Mouse (Mus musculus): Measurements from ENCODE around the gene Nde1.
"Not testable (repeated sequence)": the region's sequence is repeated elsewhere in the genome, so short reads cannot be mapped to it uniquely, and the experiment has no call there.

The Nde1 gene

DNA sequence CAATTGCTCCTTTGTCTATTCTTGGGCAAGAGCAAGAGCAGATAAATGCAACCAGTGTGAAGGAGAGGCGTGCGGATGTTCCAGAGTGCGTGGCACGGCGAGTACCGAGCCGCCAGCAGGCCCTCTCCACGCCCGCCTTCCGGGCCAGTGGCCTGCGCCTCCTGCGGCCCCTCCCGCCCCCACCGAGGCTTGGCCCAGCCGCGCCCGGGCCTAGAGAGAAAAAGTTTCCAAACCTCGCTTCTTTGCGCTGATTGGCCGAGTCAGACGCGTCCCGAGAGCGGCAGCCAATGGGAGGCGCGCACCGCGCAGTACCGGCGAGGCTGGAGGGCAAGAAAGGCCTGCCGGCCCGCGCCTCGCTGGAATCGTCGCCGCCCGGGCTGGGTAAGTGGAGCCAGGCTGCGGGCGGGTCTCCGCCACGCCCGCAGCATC is at the start of gene Nde1, which contains the start of gene Marf1:
Nde1 (plus strand) TSS at position 288 of the 429 bp plus-strand sequence.
Marf1 (minus strand) TSS at position 364 of the 429 bp plus-strand sequence.
- DNase-seq (ENCODE audit: low read depth, low spot score), result peak; percentile 95

- no peak for DNase-seq (ENCODE audit: low read depth, low spot score)
Observed at GRCm38 (mm10) chr16:14117299-14117698, 45.8 kb upstream of the Nde1 start.

GRCm38 (mm10) chr16:14120941-14121340 is 42.1 kb upstream of the Nde1 start:
- DNase-seq (ENCODE audit: low read depth, low spot score), result no peak

DNA sequence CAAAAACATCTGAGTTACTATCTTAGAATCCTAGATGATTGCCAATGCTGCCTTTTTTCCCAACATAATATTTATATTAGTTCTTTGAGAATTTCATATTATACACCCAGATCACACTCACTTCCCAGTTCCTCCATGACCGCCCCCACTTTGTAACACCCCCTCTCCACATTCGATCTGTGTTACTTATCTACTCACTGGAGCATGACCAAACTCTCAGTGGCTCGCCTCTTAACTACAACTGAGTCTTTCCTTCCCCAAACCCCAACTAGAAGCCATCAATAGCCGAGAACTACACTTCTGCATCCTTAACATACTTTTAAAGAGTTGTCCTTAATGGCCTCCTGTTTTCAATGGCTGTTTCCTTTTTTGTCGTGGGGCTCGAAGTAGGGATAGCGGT is 41.5 kb upstream of the Nde1 start:
- no peak for DNase-seq (ENCODE audit: low read depth, low spot score)

DNA sequence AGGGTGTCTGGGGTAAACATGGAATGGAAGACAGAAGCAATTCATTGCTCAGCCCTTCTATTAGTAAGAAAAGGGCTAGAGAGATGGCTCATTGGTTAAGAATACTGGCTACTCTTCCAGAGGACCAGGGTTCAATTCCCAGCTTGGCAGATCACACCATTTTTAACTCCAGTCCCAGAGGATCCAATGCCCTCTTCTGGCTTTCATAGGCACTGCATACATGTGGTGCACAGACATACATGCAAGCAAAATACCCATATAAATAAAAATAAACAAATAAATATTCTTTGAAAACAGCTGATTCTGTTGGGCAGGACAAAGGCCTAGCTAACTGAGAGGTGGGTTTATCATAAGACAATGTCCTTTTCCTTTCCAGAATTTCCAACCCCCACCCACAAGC is 40.5 kb upstream of the Nde1 start:
- no peak for DNase-seq (ENCODE audit: low read depth, low spot score)

DNA sequence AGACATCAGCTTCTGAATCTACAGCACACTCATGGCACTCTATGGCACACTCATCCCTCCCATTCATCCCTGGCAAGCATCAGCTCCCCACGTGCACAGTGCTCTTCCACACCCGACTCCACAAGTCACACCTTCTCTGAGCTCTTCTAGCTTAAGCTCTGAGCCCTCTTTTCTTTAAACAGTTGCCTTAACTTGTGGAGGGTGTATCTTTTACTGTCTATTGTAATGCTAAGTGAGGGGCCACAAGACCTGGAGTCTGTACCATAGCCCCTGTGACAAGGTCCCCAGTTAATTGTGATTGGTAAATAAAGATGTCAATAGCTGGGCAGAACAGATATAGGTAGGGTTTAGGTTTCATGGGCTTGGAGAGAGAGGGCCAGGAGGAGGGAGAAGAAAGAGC is 39.2 kb upstream of the Nde1 start:
- no peak for DNase-seq (ENCODE audit: low read depth, low spot score)

DNA sequence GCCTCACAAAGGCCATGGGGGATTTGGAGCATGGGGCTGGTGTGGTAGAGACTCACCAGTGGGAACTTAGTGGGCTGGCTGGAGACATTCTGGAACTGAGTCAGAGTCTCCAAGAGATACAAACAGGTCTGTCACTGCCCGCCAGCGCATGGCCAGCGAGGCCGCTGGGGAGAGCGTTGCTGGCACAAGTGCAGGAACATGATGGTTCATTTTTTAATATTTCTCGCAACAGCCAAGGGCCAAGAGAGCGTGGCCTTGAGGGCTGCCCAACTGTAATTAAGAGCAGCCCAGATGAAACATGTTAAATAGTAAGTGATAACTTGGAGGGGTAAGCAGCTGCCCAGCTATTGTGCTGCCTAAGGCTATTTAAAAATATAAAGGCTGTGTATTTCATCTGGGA is 38.4 kb upstream of the Nde1 start:
- DNase-seq (ENCODE audit: low read depth, low spot score), result no peak

GRCm38 (mm10) chr16:14125253-14125652 is 37.8 kb upstream of the Nde1 start:
- peak; percentile 60 for DNase-seq (ENCODE audit: low read depth, low spot score)

DNA sequence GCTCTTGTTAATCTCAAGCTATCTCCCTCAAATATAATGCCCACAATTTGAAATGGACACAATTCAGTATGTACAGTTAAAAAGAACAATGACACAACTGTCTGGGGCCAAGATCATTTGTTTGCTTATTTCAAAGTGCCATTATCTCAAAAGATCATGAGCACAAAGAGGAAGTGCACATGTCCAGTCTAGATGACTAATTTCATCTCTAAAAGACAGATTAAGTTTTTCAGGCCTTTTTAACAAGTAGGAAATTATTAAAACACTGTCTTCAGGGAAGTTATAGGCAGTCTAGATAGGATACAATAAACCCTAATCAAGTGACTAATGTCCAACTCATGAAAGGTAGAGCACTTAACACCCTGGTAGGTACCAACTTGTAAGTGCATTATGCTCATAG is 34.1 kb upstream of the Nde1 start:
- DNase-seq (ENCODE audit: low read depth, low spot score), result no peak

- no peak for DNase-seq (ENCODE audit: low read depth, low spot score)
Observed at GRCm38 (mm10) chr16:14130796-14131195, 32.3 kb upstream of the Nde1 start.

DNA sequence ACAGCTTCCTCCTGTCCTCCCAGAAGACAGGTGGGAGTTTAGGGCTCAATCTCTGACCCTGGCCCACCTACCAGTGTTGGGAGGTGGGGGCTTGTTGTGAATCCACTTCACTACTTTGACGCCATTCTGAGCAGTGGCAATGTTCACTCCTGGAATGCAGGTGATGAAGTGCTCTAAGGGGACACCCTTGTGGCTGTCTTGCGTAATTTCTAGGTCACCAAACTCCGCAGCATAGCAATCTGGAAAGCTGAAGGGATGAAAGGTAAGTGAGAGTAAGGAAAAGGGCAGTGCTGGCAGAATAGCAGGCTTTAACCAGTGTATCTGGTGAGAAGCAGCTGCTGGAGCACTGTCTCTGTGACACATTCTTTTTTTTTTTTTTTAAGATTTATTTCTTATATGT is 31.7 kb upstream of the Nde1 start:
- DNase-seq (ENCODE audit: low read depth, low spot score), result no peak

GRCm38 (mm10) chr16:14131838-14132237 is 31.2 kb upstream of the Nde1 start:
- DNase-seq (ENCODE audit: low read depth, low spot score), result no peak

DNA sequence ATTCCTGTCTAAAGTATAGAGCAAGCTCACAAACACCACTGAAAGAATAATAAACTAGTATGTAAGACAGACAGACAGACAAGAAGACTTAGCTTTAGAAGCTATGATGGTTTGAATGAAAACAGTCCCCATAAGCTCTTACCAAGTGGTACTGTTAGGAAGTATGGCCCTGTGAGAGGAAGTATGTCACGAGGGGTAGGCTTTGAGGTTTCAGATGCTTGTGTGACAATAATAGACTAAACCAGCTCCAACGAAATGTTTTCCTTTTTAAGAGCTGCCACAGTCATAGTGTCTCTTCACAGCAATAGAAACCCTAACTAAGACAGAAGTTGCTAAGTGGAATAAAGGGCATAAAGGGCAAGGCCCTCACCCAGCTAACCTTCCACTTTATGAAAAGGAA is 28.1 kb upstream of the Nde1 start:
- DNase-seq (ENCODE audit: low read depth, low spot score), result no peak

DNA sequence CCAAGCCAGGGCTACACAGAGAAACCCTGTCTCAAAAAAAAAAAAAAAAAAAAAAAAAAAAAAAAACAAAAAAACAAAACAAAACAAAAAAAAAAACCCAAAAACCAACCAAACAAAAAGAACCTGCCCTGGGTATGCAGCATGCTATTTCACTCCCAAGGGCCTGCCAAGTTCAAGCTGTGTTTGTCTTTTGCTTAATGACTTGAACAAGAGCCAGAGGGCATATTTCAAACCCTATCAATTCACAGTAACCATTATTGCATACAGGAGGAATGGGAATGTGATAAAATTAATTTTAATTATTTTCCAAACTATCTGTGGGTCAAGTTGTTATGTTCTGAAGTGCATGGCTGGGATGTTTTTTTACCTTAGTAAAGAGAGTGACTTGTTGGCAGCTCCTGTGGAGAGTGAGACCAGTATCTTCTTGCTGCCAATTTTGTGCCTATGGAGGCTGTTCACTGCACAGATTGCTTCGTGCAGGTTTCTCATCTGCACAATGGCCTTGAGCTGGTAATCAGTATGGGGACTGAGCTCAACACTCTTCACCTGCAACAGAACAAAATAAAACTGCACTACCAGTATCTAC is 25.0 kb upstream of the Nde1 start:
- no peak for DNase-seq (ENCODE audit: low read depth, low spot score)

DNA sequence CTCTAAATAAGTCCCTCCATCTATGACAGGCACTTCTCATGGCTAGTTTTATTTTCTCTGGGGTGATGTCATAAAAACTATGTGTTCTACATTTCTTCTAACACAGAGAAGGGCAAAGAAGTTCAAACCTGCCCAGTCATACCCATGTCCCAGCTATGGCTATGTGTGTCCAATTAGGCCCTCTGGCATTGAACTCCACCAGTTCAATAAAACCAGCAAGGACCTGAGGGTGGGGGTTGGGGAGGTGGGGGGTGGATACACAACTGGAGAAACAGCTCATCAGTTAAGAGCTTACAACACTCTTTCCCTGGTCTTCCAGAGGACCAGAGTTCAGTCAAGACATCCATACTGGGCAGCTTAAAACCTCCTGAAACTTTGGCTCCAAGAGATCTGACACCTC is 24.0 kb upstream of the Nde1 start:
- DNase-seq (ENCODE audit: low read depth, low spot score), result no peak

- DNase-seq (ENCODE audit: low read depth, low spot score), result no peak
Observed at GRCm38 (mm10) chr16:14143298-14143697, 19.8 kb upstream of the Nde1 start.

DNA sequence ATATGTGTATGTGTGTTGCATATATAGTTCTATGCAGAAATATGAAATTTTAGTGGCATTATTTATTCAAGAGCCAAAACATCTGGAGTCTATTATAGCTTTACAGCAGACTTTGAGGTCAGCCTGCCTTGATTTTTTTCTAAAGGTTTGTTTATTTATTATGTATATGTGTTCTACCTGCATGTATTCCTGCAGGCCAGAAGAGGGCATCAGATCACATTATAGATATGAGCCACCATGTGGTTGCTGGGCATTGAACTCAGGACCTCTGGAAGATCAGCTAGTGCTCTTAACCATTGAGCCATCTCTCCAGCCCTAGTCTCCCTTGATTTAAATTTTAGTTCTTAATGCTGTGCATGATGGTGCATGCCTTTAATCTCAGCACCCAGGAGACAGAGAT is 15.4 kb upstream of the Nde1 start:
- DNase-seq (ENCODE audit: low read depth, low spot score), result peak; percentile 28

GRCm38 (mm10) chr16:14151718-14152117 is 11.4 kb upstream of the Nde1 start:
- no peak for DNase-seq (ENCODE audit: low read depth, low spot score)

- DNase-seq (ENCODE audit: low read depth, low spot score), result not testable (repeated sequence)
Observed at GRCm38 (mm10) chr16:14155638-14156037, 7.4 kb upstream of the Nde1 start.

GRCm38 (mm10) chr16:14156312-14156711 is 6.8 kb upstream of the Nde1 start:
- no peak for DNase-seq (ENCODE audit: low read depth, low spot score)

GRCm38 (mm10) chr16:14158536-14158935 is 4.5 kb upstream of the Nde1 start:
- DNase-seq (ENCODE audit: low read depth, low spot score), result no peak

DNA sequence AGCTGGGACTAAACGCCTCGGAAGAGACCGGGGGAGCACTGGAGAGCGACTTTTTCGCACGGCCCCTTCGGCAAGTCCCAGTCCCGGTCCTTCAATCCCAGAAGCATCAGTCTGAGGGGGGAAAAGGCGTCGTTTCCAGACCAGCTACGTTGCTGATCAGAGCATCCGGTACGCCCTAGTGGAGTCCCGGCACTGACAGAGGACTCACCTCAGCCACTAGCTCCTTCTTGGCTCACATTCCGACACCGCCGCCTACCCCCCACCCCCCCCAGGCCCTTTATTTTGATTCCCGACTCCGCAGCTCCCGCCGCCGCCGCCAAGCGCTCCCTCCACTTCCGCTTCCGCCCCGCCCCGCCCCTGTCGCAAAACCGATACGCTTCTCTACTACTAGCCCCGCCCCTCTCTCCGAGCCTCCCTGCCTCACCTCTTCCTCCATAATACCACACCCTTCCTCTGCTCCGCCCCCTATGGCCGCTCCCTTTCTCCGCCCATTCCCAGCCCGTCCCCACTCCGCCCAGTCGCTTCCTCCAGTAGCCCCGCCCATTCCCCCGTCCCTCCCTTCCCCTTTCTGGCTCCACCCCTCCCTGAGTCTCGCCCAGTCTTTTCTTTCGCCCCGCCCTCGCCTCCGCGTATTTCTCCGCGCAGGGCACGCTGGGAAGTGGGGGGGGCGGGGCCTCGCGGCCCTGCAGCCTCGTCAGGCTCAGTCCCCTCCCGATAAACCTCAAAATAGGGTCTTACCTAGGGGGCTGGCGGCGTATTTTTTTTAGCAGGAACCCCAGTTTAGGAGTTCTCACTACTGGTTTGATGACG is 3.9 kb upstream of the Nde1 start:
- DNase-seq (ENCODE audit: low read depth, low spot score), result peak; percentile 99

DNA sequence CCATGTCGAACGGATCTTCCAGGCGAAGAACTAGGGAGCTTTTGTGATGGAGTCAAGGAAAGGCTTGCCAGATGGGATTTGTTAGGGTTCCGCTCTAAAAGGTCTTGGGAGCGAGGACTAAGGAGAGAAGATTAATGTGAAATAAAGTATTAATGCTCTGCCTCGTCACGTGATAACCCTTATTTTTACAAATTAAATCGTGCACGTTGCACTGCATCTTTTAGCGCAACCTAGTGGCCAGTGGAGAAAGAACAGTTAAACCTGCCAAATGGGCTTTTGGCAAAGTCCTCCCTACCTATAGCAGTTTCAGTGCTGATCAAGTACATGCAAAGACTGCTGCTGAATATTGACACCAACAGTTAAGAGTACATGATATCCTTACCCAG is 3.3 kb upstream of the Nde1 start:
- DNase-seq (ENCODE audit: low read depth, low spot score), result peak; percentile 86
